In the genomic region with DNA sequence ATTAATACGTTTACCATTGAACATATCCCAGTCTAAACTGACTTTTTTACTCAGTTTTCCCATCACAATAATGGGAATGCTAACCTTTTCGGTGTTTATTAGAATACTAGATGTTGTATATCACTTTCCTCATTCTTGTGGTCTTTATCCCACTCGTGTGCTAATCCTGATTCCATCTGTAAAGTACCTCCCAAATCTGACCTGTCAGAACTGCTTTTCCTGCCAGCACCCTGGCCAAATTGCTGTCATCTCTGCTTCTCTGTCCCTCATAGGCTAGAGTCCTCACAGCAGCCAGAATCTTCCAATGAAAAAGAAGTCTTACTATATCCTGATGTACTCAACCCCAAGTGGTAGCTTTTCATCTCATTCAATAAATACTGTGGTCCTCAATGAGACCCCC, we compare ENCODE assay signal across 22 mouse cellular contexts.
"Had no signal": no experiment of that assay in that cellular context is flagged by ENCODE, and none has a peak within 500 bp of the region (broad histone marks: within the 10 kb centered on the region; RNA-seq: fewer than 3 reads in every experiment).

No protein-coding gene starts in this region.

- H3K27me3 ChIP-seq: hindbrain, embryonic 12.5 days; intestine, embryonic 15.5 days; limb, embryonic 12.5 days had no signal

- H3K27ac ChIP-seq: hindbrain, embryonic 10.5 days; hindbrain, embryonic 12.5 days; hindbrain, embryonic 14.5 days; intestine, embryonic 15.5 days; left cerebral cortex, adult 2 months; limb, embryonic 10.5 days; limb, embryonic 12.5 days; liver, embryonic 14.5 days had no signal

- H3K36me3 ChIP-seq: hindbrain, embryonic 10.5 days; hindbrain, embryonic 12.5 days; intestine, embryonic 15.5 days; limb, embryonic 10.5 days; limb, embryonic 12.5 days had no signal

- ATAC-seq: hindbrain, embryonic 16.5 days; inflammation-experienced regulatory T-cells, adult 6 months; intestine, embryonic 15.5 days; intestine, postnatal 0 days had no signal

- H3K9me3 ChIP-seq: hindbrain, embryonic 10.5 days; hindbrain, embryonic 12.5 days; intestine, embryonic 15.5 days; limb, embryonic 10.5 days; limb, embryonic 12.5 days had no signal

- H3K4me1 ChIP-seq: hindbrain, embryonic 10.5 days; hindbrain, embryonic 12.5 days; intestine, embryonic 15.5 days; limb, embryonic 10.5 days; limb, embryonic 12.5 days had no signal

- H3K4me3 ChIP-seq: hindbrain, embryonic 10.5 days; hindbrain, embryonic 12.5 days; intestine, embryonic 15.5 days; layer of hippocampus, adult 2 months; left cerebral cortex, adult 2 months; limb, embryonic 10.5 days; limb, embryonic 12.5 days had no signal

- DNase-seq: gastrocnemius, postnatal 14 days; gastrocnemius, postnatal 36 days; heart, postnatal 10 days; heart, postnatal 4 days; kidney, adult 18-20 months; kidney, adult 8-10 months; kidney, postnatal 10 days; kidney, postnatal 25 days; kidney, postnatal 4 days had no signal

- H3K9ac ChIP-seq: hindbrain, embryonic 12.5 days; hindbrain, embryonic 14.5 days; intestine, embryonic 15.5 days; limb, embryonic 12.5 days; liver, embryonic 14.5 days had no signal

- H3K4me2 ChIP-seq: heart, embryonic 11.5 days; hindbrain, embryonic 12.5 days; hindbrain, embryonic 14.5 days; intestine, embryonic 15.5 days; limb, embryonic 12.5 days had no signal
